In the genomic region with DNA sequence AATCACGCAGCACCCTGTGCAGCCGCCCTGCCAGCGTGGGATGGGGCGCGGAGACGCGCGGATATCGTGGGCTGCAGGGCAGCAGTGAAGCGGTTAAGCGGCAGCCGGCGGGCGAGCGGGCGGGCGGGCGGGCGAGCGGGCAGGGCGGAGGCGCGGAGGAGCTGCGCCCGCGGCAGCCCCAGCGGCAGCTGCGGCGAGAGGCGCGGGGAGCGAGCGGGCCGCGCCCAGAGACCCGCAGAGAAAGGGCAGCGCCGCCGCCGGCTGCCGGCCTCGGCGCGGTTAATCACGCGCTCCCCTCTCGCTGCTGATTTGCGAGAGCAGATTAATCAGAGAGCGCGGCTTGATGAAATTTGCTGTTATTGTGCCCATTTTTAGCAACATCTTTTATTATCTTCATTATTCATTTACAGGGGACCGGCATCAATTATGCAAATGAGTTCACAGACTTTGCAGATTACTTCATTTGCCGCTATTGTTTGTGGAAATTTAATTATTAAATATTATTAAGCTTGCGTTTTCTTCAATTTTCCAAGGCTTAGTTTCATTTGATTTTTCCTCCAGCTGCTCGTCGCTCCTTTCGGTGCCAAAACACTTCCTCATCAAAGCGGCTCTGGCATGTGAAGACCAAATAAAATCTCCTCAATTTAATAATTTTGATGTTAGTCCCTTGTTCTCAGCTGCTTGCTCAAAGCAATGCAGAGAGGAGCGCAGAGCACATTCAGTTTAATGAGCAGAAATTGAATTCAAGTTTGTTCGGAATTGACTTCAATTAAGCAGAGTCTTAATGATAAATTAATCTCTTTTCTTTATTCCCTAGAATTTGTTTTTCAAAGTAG, we compare ENCODE assay signal across 8 mouse cellular contexts.
DNase-seq lines count a peak whose midpoint lies in the region; ATAC-seq lines count a peak whose summit lies in the region.

No protein-coding gene starts in this region.

- H3K9ac ChIP-seq in hindbrain, embryonic 13.5 days: peak overlapping the region; percentile 74
- no peak overlapping the region for H3K9ac ChIP-seq in liver, embryonic 15.5 days

- ATAC-seq in hindbrain, embryonic 13.5 days (ENCODE audit: low FRiP score): peak; percentile 82
- no peak for ATAC-seq in liver, embryonic 15.5 days (ENCODE audit: insufficient read depth)

- H3K36me3 ChIP-seq in hindbrain, embryonic 13.5 days: no peaks in the 10 kb centered on the region
- no peaks in the 10 kb centered on the region for H3K36me3 ChIP-seq in liver, embryonic 15.5 days (replicated peaks)

- H3K9me3 ChIP-seq in hindbrain, embryonic 13.5 days: no peaks in the 10 kb centered on the region
- H3K9me3 ChIP-seq in liver, embryonic 15.5 days (replicated peaks): no peaks in the 10 kb centered on the region

- H3K4me1 ChIP-seq in hindbrain, embryonic 13.5 days (replicated peaks): peaks cover 25% of the 10 kb centered on the region
- H3K4me1 ChIP-seq in liver, embryonic 15.5 days (replicated peaks): no peaks in the 10 kb centered on the region; the same call in 1 of the 2 replicates

- H3K27ac ChIP-seq in hindbrain, embryonic 13.5 days: peak overlapping the region; percentile 92
- H3K27ac ChIP-seq in liver, embryonic 15.5 days (replicated peaks): no peak overlapping the region

- H3K4me3 ChIP-seq in hindbrain, embryonic 13.5 days: peak overlapping the region; percentile 44
- peak overlapping the region; percentile 33 for H3K4me3 ChIP-seq in liver, embryonic 15.5 days (replicated peaks)

- DNase-seq in cerebellum, postnatal 10 days: peak; percentile 71 to 76
- DNase-seq in cerebellum, adult 8-10 months: no peak
- peak; percentile 8 for DNase-seq in urinary bladder, postnatal 25 days (ENCODE audit: low spot score)
- no peak for DNase-seq in urinary bladder, postnatal 10 days (ENCODE audit: low spot score)
- peak; percentile 72 for DNase-seq in retina, embryonic 14.5 days (ENCODE audit: low spot score)
- DNase-seq in MN1 (ENCODE audit: low spot score): no peak

- 2% methylated on average over 49 of the region's 59 CpGs for WGBS in hindbrain, embryonic 13.5 days
- 3% methylated on average over 59 of the region's 59 CpGs for WGBS in liver, embryonic 15.5 days (ENCODE audit: insufficient replicate concordance)

- H3K4me2 ChIP-seq in hindbrain, embryonic 13.5 days: peak overlapping the region; percentile 59
- H3K4me2 ChIP-seq in liver, embryonic 15.5 days: peak overlapping the region; percentile 55

- H3K27me3 ChIP-seq in hindbrain, embryonic 13.5 days: no peaks in the 10 kb centered on the region
- peaks cover 38% of the 10 kb centered on the region for H3K27me3 ChIP-seq in liver, embryonic 15.5 days

Comparison
In these comparisons a context has a peak if more than half of its experiments do, and no peak if none do; other contexts are left out.
1. DNase-seq: peak in cerebellum, postnatal 10 days (2 of 2), urinary bladder, postnatal 25 days (single experiment) and retina, embryonic 14.5 days (single experiment); none in cerebellum, adult 8-10 months (single experiment), urinary bladder, postnatal 10 days (single experiment) and MN1 (single experiment).